Mouse (Mus musculus) kidney, postnatal 4 days (tissue): Measurements from ENCODE around the gene Rnh1.

Experiments
- DNase-seq, 2 experiments: peaks; one replicate each; pipeline ENCODE4 v3.0.0; 2021; ENCODE audit warnings: mixed read lengths in 2 of 2

Rnh1 gene

DNA sequence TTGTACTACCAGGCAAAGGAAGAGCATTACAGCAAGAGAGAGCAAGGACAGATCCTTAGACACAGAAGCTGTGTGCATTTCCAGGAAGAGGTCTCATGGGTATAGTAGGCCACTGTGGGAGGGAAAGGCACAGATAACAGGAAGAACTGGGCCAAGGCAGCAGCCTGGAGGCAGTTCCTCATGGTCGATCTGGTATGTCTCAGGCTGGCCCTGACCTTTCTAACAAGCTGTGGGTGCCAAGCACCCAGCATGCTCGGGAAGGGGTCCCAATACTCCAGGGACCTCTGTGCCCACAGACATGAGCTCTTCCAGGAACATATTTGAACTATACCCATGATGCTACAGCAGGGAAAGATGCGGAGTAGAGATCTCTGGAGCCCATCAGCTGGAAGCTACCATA lies 31.9 kb upstream of the Rnh1 start:
- DNase-seq = no peak

DNA sequence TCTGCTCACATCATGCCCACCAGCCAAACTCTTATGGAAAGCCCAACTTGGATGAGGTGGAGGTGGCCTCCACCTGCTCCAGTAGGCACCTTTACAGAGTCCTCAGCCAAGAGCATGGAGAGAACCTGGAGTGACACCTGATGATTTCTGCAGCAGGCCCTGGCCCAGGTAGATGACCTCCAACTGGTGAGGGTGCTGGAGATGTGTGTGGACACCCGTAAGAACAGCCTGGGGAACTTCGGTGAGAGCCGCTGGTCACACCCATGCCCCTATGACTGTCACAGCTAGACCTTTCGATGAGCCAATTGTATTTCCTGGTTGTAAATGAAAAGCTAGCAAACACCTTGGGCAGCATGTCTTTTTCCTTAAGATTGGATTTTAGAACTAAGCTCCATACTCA lies 25.5 kb upstream of the Rnh1 start:
- DNase-seq = no peak

DNA sequence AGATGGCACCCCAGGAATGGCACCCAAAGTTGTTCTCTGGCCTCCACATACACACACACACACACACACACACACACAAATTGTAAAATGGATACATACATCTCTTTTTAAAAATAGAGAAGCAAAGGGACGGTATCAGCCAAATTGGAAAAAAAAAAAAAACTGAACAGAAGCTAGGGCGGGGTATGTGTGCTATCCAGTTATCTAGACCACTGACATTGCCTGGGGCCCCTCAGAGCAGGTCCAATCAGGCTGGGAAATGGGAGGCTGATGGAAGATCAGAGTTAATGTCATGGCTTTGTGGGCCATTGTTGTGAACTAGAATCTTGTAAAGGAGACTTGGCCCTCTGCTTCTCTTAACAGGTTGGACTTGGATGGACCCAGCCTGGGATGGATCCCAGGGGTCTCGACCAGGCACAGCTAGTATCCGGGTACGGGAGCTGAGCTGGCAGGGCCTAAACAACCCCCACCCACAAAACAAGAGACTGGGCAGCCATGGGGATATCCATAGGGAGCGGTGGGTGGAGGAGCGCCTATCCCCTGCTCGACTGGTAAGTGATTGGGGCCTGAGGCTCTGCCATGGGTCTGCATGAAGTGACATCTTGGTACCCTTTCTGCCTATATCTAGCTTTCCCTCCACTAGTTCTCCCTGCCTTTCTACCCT lies 24.1 kb upstream of the Rnh1 start:
- DNase-seq = no peak

DNA sequence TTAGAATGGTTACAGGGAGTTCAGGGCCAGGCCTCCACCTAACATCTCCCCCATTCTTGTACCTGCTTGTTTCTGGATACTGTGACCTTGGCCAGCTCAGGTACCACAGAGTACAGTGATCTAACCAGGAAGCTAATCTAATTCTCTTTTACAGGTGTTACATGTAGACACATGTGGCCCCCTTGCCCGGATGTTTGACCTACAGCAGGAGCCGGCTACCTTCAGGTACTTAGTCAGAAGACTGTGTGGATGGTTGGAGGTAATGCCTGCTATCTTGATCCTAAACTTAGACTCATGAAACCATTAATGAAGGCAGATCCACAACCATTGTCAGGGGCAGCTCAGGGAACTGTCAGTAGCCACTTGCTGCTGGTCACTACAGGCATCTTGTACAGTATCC lies 23.1 kb upstream of the Rnh1 start:
- DNase-seq = no peak

DNA sequence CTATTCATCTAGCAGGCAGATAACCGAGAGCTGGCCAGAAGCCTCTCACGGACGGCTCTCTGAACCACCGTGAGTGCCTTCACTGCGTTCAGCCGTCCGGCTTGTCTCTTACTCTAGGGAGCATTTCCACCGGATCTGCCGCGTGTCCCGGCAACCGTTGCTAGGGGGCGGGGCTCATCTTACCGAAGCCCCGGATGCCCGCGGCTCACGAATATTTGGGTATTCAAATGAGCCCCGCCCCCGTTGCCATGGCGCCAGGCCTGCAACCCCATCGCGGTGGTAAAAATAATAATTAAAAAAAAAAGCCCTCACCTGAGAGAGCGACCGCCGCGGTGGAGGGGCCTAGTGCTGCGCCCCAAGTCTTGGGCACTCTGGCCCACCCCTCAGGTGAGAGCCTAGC lies 22.2 kb upstream of the Rnh1 start:
- peak; percentile 97 for DNase-seq

DNA sequence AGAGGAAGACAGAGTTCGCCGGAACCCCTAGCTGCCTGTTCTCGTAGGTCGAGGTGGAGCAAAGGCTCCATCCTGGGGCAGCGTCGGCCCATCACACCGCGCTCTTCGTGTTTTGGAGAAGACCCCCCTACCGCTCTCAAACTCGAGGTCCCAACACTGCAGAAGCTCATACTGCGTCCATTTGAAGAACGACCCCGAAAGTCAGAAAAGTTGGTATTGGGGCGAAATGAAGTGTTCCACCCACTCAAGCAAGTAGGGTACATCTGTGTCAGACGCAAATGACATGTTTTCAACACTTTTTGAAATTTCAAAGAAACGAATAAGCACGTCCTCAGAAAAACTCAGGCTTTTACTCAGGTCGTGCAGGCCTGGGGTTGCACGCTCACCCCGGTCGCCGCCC lies 21.8 kb upstream of the Rnh1 start:
- no peak for DNase-seq

DNA sequence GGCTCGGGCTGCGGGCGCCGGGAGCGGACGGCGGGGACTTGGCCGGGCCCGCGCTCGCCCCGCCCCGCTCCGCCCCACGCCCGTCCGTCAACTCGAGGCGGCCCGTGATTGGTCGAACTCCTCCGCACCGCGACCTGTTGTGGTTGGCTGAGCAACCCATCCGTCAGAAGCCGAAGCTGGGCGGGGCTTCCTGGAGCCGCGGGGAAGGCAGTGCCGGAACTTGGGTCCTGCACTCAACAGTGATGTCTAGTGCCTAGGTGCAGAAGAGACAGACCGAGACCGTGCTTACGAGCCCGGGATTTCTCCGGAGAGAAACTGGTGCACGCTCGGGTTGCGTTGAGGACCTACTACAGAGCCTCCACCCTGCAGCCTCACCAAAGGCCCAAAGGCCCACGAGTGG lies 21.3 kb upstream of the Rnh1 start, which contains the start of the genes Hras and Lrrc56:
Gene Hras, minus strand, starts transcription at position 58 of the 400 bp plus-strand sequence.
Gene Lrrc56, plus strand, starts transcription at position 210 of the 400 bp plus-strand sequence.
- peak; percentile 99 for DNase-seq

DNA sequence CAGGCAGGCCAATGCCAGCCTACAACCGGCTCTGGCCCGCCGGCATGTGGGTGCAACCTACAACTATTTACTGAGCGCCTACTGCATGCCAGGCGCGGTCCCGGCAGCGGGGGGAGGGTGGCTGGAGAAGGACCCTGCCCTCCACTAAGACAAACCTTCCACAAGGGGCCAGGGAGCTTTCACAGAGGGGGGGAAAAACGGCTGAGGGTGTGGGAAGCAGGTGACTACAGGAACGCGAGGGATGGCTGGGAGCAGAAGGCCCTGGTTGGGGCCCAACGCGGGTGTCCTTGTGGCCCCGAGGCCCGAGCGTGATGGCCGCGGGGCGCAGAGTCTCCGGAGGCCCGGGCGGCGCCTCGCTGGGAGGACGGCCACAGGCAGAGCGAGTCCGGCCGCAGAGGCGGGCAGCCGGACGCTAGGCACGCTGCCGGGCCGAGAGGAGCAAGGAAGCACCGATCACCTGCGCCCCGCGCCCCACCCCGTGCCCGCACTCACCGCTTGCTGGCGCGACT lies 20.7 kb upstream of the Rnh1 start:
- peak in 1 of 2 experiments; percentile 55 for DNase-seq

DNA sequence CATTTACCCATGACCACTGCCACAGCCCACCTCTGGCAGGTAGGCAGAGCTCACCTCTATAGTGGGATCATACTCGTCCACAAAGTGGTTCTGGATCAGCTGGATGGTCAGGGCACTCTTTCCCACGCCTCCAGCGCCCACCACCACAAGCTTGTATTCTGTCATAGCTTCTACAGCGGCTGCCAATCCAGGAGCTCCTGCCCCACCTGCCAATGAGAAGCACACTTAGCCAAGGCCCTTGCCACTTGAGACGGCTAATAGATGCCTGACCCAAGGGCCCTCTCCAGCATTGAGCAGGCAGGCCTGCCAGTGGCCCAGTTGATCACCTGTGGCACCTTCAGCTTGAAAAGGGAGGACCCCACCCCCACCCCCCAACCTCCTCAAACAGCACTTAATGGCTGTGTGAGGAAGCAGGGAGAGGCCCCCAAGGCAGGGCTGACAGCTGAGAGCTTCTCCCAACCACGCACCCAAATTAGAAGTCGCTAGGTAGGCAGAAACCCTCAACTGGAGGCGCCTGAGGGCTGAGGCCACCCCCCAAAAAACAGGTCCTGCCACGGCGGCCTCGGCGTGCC lies 20.2 kb upstream of the Rnh1 start:
- no peak for DNase-seq

DNA sequence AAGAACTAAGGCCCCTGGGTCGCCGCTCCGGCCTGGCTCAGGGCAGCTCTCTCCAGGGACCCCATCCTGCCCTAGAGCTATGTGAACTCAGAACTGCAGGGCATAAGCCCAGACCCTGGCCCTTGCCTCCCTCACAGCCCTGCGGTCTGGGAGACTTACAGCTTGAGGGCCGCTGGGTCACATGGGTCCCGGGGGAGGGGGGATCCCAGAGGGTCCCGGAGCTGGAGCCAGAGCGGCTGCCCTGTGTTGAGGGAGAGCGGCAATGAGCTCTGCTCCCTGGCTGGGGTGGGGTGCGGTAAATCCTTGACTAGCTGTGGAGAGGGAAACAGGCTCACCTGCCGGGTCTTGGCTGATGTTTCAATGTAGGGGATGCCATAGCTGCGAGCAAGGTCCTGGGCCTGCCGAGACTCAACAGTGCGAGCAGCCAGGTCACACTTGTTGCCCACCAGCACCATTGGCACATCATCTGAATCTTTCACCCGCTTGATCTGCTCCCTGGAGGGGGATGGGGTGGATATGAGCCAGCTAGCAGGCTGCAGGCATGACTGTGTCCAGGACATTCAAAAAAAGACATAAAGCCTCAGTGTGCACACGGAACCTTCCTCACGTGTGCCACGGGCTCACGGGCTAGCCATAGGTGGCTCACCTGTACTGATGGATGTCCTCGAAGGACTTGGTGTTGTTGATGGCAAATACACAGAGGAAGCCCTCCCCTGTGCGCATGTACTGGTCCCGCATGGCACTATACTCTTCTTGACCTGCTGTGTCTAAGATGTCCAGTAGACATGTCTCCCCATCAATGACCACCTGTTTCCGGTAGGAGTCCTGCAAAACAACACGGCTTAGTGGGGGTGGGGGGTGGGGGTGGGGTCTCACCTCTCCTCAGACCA lies 19.4 kb upstream of the Rnh1 start:
- no peak for DNase-seq

DNA sequence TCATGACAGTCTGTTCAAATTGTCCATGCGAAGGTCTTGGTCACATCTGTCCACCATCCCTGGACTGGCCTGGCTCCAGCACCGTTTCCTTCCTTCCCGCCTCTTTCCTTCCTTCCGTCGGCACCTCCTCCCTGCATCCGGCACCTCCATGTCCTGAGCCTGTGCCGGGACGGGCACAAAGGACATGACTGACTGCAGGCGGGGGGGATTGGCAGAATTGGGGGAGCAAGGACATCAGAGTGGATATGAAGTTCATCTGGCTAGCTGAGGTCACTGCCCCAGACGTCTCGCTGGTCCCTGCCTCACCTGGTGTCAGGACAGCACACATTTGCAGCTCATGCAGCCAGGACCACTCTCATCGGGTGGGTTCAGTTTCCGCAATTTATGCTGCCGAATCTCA lies 18.4 kb upstream of the Rnh1 start:
- peak; percentile 55 to 64 for DNase-seq

DNA sequence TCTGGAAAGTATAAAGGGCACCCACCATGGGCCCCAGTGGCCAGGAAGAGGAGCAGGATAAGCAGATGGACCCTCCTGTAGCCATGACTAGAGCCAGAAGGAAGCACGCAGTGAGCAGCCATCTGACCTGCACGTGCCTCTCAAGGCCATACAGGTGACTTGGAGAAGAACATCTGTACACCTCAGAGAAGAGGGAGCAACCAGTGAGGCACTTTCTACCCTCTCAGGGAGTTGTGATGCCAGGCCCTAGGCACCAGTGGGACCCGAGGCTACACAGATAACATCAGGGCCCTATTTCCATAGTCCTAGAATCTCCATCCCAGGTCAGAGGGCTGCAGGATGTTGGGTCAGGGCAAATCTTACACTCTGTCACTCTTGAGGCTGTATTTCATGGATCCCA lies 17.6 kb upstream of the Rnh1 start:
- no peak for DNase-seq

DNA sequence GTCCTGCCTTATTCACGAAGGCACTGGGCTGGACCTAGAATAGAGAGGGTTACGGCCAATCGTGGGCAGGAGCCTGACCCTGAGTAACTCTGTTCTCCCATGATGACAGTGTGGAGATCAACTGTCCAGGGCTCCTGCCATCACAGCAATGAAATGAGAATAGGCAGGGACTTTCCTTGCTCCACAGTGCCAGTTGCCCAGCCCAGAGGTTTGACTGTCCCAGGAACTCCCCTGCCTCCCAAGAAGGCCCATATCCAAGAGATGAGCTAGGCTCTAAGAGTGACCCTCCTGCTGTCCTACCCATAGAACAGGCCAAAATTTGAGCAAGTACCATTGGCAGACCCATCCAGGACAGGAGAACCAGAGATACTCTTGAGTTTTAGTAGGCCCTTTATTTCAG lies 16.1 kb upstream of the Rnh1 start:
- DNase-seq = no peak

DNA sequence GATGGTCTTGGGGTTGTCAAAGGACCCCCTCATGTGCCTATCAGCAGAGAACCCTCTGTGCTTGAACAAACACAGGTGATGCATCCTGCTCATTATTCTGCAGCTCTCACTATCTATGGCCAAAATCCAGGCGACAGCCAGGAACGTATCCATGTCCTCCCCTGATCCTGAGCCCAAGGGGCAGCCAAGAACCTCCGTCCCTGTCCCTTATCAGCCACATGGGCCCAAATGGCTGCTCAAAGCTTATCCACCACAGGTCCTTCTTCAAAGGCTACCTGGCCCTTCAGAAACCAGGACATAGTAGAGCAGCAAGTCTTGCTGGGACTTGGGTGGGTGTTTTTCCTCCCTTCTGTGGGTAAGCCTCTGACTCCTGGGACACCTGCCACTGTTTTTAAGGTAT lies 15.5 kb upstream of the Rnh1 start:
- DNase-seq = no peak

DNA sequence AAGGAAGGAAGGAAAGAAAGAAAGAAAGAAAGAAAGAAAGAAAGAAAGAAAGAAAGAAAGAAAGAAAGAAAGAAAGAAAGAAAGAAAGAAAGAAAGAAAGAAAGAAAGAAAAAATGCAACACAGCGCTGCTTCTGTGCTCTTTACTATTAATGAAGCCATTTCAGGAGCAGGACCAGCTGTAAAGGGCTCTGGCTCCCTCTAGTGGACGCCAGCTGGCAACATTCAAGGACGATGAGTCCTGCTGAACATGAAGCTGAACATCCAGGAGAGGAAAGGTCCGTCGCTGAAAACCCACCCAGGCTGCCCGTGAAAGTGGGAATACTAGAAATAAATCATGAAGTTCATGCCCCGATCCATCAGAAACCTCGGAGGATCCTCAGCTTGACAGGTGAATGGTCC lies 3.5 kb upstream of the Rnh1 start:
- DNase-seq = peak; percentile 92 to 94

DNA sequence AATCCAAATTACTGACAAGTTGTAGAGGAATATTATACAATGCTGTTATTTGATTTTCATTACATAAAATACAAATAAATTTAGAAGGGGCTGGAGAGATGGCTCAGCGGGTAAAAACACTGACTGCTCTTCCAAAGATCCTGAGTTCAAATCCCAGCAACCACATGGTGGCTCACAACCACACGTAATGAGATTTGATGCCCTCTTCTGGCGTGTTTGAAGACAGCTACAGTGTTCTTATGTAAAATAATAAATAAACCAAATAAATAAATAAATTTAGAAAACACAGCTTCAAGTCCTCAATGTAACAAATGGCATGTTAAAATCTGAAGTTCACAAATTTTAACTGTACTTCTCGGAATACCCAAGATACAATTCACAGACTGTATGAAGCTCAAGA lies 2.4 kb upstream of the Rnh1 start:
- DNase-seq = no peak

DNA sequence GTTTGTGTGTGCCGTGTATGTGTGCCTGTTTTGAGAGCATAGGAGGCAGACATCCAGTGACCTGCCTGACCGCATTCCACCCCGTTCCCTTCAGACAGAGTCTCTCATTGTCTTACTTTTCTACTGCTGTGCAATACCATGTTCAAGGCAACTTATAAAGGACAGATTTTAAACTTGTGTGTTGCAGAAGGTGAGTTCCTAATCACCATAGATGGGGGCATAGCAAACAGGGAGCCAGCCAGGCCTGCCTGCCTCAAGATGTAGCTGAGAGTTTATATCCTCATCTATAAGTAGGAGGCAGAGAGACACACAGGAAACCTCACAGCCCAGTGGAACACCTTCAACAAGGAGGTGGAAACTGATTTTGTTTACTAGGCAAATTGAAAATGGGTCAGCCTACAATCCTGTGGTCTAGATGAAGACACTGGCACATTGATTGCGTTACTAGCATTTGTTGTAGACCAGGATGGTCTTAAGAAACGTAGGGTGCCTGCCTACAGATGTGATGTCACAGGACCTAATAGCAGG lies 730 bp upstream of the Rnh1 start:
- DNase-seq = no peak

DNA sequence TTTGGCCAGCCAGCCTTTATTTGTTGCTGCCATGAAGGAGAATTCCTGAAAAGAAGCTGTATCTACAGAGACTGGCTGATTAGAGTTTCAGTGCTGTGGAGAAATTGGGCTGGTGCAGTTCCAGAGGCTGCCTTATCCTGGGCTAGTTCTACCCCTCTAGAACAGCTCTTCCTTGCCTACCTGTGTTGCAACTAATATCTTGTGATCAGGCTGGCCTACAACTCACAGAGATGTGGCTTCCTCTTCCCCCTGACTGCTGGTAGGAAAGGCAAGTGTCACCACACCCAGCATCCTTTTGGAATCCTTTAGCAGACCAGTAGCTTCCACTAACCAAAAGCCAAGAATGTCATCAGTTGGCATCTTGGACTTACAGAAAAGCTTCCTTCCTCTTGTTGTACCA lies 2.8 kb downstream of the Rnh1 start:
- DNase-seq = no peak

DNA sequence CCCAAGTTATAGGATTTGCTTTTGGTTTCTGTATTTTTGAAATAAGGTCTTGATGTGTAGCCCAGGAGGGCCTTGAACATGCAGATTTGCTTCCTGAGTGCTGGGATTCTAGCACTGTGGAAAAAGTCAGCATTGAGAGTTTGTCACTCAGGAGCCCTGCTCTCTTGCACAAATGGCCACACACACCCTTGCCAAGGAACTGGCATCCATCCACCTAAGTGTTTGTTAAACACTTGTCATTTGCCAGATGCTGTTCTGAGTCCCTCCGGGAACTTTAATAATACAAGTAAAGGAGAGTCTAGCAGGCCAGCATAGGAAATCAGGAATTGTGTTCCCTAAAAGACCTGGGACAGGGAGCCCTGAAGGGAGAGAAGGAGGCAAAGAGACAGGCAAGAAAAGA lies 3.4 kb downstream of the Rnh1 start:
- no peak for DNase-seq

DNA sequence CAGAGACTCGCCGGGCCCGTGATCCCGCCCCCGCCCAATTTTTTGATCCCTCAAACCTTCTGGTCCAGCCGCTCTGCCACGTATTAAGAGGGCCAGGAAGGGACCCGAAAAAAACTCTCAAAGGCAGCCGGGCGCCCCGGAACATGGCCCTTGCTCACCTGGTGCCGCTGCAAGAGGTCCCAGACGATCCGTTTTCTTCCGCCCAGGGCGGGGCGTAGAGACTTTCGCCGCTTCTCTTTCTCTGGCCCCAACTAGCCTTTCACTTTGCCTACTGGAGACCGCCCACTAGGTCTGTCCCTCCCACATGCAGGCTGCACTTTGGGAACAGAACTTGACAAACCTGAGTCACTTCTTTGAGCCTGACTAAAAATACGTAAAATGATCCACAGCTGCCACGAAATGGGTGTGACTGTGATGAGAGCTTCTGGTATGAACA lies 4.1 kb downstream of the Rnh1 start:
- DNase-seq = peak; percentile 71 to 82

DNA sequence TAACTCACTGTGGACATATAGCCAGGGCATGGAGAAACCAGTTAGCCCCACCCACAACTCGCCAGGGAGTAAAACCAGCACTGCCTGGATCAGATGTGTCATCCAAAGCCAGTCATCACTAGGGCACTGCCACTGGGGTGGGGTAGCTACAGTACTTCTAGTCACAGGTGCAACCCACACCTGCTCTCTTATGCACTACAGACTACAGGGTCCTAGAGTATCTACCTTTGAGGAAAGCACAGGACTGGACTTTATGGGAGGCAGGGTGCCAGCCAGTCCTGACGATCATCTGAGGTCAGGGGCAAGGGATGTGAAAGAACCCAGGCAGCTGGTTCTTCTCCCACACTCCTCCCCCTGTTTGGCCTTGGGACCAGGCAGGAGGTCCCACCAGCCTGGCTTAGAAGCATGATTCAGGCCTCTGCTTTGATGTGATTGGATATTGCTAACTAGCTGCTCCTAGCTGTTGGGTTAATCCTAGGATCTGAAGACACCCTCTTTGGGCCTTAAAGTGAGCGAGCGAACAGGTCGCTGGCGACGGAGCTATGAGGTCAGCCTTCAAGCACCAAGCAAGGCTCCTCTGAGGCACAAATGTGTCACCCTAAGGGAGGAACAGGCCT lies 4.6 kb downstream of the Rnh1 start:
- peak; percentile 38 to 63 for DNase-seq

DNA sequence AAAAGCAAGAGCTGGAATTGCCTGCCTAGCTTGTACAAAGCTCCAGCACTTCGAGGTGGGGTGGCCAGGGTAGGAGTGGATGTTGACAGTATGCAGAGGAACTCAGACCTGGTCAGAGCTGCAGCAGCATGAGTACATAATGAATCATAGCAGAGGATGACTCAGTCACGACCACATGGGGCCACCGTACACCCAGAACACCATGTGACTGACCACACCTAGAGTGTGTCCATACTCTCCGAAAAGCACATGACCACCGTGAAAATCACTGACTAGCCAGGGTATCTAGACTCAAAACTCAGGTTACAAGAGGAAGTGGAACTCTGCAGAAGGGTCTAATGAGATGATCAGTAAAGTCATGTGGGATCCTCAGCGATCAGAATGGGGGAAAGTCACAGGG lies 7.8 kb downstream of the Rnh1 start:
- DNase-seq = no peak

DNA sequence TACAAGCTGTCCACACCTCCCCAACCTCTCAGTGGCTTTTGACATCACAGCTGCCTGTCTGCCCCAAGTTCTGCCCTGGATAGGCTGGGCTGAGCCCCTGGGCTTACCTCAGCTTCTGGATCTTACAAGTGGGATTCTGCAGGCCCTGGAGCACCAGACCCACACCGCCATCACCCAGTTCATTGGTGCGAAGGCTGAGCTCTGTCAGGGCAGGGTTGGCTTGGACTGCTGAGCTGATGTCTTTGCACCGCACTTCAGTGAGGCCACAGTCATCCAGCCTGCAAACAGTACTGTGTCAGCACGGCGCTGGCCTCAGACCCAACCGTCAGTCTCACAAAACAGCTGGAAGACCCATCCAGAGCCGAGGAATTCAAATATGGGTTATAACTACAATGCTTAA lies 8.3 kb downstream of the Rnh1 start:
- no peak for DNase-seq
